Mouse (Mus musculus): ENCODE data around the gene Cd101. TPM values are rescaled to one million over a fixed set of nuclear protein-coding genes. Genes with fewer than 3 reads are reported as not detected.

Cd101 gene
- total RNA-seq, 1 experiment from 2014 or later: 0.18 TPM

DNA sequence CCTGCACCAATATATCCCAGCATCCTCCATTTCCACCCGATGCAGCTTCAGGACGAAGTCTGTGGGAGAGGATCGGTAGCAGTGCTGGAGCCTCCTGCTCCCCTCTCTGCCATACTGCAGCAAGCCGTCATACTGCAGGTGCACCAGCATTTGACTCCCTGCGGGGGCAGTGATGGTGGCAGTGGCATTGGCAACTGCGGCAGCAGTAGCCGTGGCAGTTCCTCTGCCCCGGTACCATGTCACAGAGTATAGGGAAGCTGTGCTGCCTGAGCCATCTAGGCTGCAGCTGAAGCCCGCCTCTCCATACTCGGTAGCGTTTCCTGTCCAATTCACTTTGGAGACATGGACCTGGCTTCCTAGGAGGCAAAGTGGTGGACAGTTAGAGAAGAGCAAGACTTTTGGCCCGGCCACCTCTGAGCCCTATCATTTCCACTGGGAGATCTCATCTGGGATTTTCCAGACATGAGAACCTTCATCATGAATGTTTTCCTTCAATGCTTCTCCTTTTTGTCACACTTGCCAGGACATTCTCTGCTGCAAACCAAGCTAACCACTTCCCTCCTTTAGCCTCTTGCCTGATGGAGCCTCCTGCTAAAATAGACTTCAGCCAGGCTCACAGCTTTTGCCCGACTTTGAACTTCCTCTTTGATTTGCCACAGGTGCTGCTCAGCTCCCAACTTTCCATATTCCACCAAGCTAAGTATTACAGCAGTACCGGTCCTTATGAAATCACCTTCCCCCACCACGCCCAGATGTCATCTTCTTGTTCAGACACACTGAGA is 25.6 kb downstream of the Cd101 start:
- DNase-seq: no peak

DNA sequence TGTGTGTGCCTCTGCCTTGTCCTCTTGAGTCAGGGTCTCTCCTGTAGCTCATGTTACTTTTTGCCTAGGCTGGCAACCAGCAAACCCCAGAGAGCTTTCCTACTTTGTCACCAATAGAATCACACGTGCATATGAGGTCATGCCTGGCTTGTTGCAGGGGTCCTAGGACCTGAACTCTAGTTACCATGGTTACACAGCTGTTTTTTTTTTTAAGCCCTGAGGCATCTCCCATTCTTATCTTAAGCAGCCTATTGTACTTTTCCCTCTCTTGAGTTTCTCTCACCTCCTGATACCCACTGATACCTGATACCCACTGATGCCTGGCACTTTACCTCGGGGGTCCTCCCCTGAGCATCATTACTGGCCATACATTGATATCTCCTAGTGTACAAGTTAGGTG is 29.6 kb downstream of the Cd101 start:
- DNase-seq: no peak

DNA sequence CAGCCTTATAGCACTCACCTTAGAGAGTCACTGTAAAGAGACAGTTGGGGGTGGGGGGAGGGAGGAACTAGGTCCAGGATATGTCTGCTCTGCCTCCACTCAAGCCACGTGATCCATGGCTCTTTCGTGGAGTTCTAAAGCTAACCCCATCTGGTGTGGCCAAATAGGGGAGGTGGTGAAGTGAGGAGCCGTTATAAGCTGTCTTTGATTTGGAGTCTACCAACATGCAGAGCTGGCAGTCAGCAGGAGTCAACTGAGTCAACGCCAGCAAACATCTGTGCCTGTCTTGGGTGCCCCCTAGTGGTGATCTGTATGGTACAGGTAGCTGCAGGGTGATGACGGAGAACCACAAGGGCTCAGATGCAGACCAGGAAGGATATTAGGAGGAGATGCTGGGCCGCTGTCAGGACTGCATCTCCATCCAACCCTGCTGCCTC is 30.4 kb downstream of the Cd101 start:
- peak; percentile 70 for DNase-seq

GRCm38 (mm10) chr3:100997785-100998570 is 31.4 kb downstream of the Cd101 start:
- DNase-seq: no peak

DNA sequence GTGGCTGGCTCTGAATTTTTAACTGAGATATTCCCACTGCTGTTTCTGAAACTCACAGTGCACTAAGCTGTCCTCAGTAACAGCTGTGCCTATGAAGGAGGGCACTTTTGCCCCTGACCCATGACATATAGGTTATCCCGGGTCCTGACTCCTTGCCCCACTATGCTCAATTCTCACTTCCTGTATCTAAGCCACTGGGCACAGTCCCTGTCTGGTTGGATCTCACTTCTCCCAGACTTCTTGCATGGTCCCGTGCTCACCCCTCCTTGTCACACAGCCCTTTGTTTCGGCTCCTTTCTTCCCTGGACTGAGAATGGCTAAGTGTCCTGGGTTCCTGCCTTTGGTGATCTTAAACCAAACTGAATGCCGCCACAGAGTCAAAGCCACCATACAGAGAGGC is 35.1 kb downstream of the Cd101 start:
- no peak for DNase-seq

- no peak for DNase-seq
These were observed 35.6 kb downstream of the Cd101 start for GRCm38 (mm10) chr3:100993718-100994117.

- no peak for DNase-seq
These were observed 36.2 kb downstream of the Cd101 start for GRCm38 (mm10) chr3:100993158-100993557.

- DNase-seq: no peak
These were observed 39.1 kb downstream of the Cd101 start for GRCm38 (mm10) chr3:100990231-100990630.

DNA sequence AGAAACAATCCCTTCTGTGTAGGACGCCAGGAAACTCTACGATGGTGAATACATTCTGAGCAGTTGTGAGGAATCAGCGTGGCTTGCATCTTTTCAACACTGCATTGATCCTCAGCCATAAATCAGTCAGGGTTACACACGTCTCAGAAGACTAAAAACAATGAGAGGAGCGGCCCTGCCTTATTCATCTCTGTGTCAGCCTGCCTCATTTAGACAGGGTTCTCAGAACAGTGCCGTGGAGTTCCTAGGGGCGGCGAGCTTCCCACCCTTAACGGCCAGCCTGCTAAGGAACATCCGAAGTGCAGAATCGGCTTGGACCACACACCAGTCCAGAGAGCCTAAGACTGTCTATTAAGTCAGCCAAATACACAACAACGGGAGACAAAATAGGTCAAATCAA is 39.9 kb downstream of the Cd101 start:
- DNase-seq: no peak

GRCm38 (mm10) chr3:100979290-100979689 is 50.1 kb downstream of the Cd101 start:
- no peak for DNase-seq

- DNase-seq: no peak
These were observed 55.5 kb downstream of the Cd101 start for GRCm38 (mm10) chr3:100973906-100974305.

DNA sequence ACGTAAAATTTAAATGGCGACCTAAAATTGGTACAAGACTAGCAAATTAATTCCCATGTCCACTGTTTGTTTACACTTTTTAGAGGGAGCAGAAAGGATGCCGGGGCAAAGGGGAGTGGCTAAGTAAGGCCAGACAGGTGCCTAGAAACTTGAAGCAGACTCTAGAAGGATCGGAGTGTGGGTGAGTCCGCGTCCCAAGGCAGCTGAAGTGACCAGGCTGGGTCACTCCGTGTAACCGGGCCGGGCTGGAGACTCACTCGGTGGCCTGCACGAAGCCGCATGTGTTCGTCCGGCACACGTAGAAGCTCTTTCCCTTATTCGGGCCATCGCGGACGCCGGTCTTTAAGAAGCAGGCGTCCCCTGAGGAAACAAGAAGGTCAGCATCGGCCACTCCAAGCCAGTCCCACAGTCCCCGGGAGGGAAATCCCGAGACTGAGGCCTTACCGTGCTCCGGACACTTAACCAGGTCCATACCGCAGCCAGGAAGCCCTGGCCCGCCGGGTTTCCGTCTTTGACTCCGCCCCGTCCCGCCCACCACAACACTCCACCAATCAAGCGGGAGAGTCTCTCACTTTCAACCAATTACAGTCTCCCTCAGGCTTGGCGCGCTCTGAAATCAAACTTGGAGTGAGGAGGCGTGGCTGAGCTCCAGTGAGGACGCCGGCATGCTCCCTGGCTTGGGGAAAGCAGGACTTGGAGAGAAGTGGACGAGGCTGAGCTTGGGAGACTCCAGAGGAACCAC is 60.0 kb downstream of the Cd101 start, which contains the start of gene Ttf2:
Ttf2 (minus strand) TSS at position 488 of the 742 bp plus-strand sequence.
- peak; percentile 93 for DNase-seq

DNA sequence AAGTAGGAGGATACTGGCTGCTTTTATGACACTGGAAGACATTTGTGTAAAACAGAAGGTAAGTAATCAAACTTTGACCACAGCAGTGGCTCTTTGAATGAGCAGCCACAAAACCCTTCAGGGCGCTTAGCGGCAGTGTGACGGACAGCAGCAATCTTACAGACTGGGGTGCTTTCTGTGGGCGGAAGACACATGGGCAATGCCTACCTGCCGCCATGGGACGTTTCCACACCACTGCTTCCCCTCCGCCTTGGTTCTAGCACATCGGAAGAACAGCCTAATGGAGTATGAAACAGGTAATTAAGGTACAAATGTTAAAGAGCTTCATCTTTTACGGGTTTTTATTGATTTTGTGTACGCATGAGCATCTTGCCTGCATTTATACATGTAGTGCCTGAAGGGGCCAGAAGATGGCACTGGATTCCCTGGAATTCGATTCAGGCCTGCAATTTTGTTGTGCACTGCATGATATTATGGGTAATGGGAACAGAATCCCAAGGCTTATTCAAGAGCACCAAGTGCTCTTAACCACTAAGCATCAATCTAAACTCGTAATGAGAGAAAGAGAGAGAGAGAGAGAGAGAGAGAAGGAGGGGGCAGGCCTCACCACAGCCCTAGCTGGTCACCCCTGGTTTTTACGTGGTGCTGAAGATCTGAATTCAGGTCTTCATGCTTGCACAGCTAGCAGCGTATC is 65.4 kb downstream of the Cd101 start:
- peak; percentile 29 for DNase-seq

DNA sequence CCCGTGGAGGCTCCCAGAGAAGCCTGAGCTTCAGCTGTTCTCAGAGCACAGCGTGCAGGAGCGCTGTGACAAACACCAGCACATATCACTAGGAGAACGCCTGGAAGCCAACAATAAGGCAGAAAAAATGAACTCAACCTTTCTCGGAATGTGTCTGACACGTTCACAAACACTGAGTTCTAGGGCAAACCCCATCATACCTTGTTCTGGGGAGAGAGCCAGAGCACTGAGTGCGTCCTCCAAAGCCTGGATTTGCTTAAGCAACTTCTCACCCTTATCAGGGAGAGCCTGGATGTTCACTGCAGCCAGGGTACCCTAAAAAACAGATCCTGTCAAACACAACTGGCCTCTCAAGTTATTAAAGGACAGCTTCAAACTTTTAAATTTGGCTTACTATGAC is 67.9 kb downstream of the Cd101 start:
- no peak for DNase-seq

GRCm38 (mm10) chr3:100961007-100961406 is 68.3 kb downstream of the Cd101 start:
- no peak for DNase-seq

GRCm38 (mm10) chr3:100954616-100955015 is 74.7 kb downstream of the Cd101 start:
- DNase-seq: no peak

- no peak for DNase-seq
These were observed 77.8 kb downstream of the Cd101 start for GRCm38 (mm10) chr3:100951531-100951930.

DNA sequence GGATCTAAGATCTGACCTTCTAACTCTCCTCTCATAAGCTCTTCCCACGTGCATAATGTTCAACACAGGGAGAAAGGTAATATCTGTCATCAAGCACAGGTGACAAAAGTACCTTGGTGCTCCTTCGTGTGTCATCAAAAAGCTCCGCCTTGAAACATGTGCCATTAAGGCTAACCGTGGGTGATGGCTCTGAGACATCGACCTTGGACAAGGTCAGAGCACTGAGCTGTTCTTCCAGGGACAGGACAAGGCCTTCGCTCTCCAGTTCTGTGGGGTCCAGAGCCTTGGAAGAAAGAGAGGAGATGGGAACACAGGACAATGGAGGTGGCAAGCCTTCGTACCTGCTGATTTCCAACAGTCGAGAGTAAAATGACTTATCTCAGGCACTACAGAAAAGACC is 82.1 kb downstream of the Cd101 start:
- DNase-seq: no peak
